Mouse (Mus musculus) ES-CJ7 (cell line): Measurements from ENCODE around the gene Cux1.

Source experiments
- DNase-seq: peaks from one replicate; pipeline ENCODE4 v3.0.0; 2011; ENCODE audit warnings: low read depth, low spot score

The Cux1 gene

GRCm38 (mm10) chr5:136428498-136429060 lies 138.7 kb downstream of the Cux1 start:
- no peak for DNase-seq

GRCm38 (mm10) chr5:136427772-136428497 lies 139.4 kb downstream of the Cux1 start:
- DNase-seq: no peak

GRCm38 (mm10) chr5:136427121-136427771 lies 140.0 kb downstream of the Cux1 start:
- DNase-seq: no peak

GRCm38 (mm10) chr5:136422948-136423347 lies 144.3 kb downstream of the Cux1 start:
- no peak for DNase-seq

- no peak for DNase-seq
Observed at GRCm38 (mm10) chr5:136421885-136422284, 145.4 kb downstream of the Cux1 start.

- DNase-seq: no peak
Observed at GRCm38 (mm10) chr5:136421316-136421715, 146.0 kb downstream of the Cux1 start.

- no peak for DNase-seq
Observed at GRCm38 (mm10) chr5:136420342-136420741, 146.9 kb downstream of the Cux1 start.

GRCm38 (mm10) chr5:136417891-136418290 lies 149.4 kb downstream of the Cux1 start:
- DNase-seq: no peak

GRCm38 (mm10) chr5:136414479-136414878 lies 152.8 kb downstream of the Cux1 start:
- no peak for DNase-seq

- DNase-seq: no peak
Observed at GRCm38 (mm10) chr5:136410681-136411181, 156.6 kb downstream of the Cux1 start.

- DNase-seq: peak; percentile 9
Observed at GRCm38 (mm10) chr5:136406357-136406756, 160.9 kb downstream of the Cux1 start.

GRCm38 (mm10) chr5:136403565-136403961 lies 163.7 kb downstream of the Cux1 start:
- no peak for DNase-seq

GRCm38 (mm10) chr5:136402622-136403564 lies 164.4 kb downstream of the Cux1 start:
- no peak for DNase-seq

GRCm38 (mm10) chr5:136398706-136399105 lies 168.6 kb downstream of the Cux1 start:
- no peak for DNase-seq

GRCm38 (mm10) chr5:136396699-136397098 lies 170.6 kb downstream of the Cux1 start:
- DNase-seq: no peak

- DNase-seq: peak; percentile 59
Observed at GRCm38 (mm10) chr5:136396256-136396655, 171.0 kb downstream of the Cux1 start.

GRCm38 (mm10) chr5:136395600-136396195 lies 171.6 kb downstream of the Cux1 start:
- DNase-seq: peak; percentile 45

GRCm38 (mm10) chr5:136394517-136395212 lies 172.6 kb downstream of the Cux1 start:
- no peak for DNase-seq

GRCm38 (mm10) chr5:136393621-136394020 lies 173.7 kb downstream of the Cux1 start:
- DNase-seq: no peak

- DNase-seq: peak; percentile 6
Observed at GRCm38 (mm10) chr5:136386757-136387156, 180.5 kb downstream of the Cux1 start.
